Mouse (Mus musculus) hematopoietic multipotent progenitor cell, adult 10-12 weeks (in vitro differentiated cells): ENCODE data around the gene Brat1. TPM values are rescaled to one million over a fixed set of nuclear protein-coding genes. Genes with fewer than 3 reads are reported as not detected.

Source experiments
- polyA plus RNA-seq: library from polyadenylated mRNA; stranded (reverse); fragments of >175 nt; gene quantifications from 2 replicates; pipeline ENCODE4 v1.2.3, GENCODE M21; 2012; ENCODE audit warnings: low replicate concordance

The Brat1 gene
- 38.2 and 43.9 TPM in 2 replicates for polyA plus RNA-seq

GRCm38 (mm10) chr5:140704378-140705251, at the start of gene Brat1:
Brat1 (plus strand) TSS chr5:140705011.

GRCm38 (mm10) chr5:140702103-140702513, 2.7 kb upstream of the Brat1 start, which contains the start of gene Iqce:
Iqce (minus strand) TSS chr5:140702378.

GRCm38 (mm10) chr5:140723822-140724221, 19.0 kb downstream of the Brat1 start, which contains the start of gene Amz1:
Amz1 (plus strand) TSS chr5:140724127.

Other genes with a start within 250 kb of the Brat1 start
- 71.4 and 91.5 TPM in 2 replicates for gene Chst12, start 199.5 kb upstream of the Brat1 start, polyA plus RNA-seq
- gene Grifin, start 139.9 kb upstream of the Brat1 start, polyA plus RNA-seq, result 0.29 and 1.8 TPM in 2 replicates
- 237 and 285 TPM in 2 replicates for gene Lfng, start 97.7 kb upstream of the Brat1 start, polyA plus RNA-seq
- 251 and 338 TPM in 2 replicates for gene Ttyh3, start 56.0 kb upstream of the Brat1 start, polyA plus RNA-seq
- gene Iqce, start 2.6 kb upstream of the Brat1 start, polyA plus RNA-seq, result 16.4 and 19.7 TPM in 2 replicates
- 13.7 and 32.8 TPM in 2 replicates for gene Amz1, start 19.1 kb downstream of the Brat1 start, polyA plus RNA-seq
- gene Gna12, start 125.4 kb downstream of the Brat1 start, polyA plus RNA-seq, result 48.3 and 78.0 TPM in 2 replicates